Mouse (Mus musculus): Measurements from ENCODE around the gene Tmem132b. TPM values are rescaled to one million over a fixed set of nuclear protein-coding genes. Genes with fewer than 3 reads are reported as not detected.

The Tmem132b gene
- polyA plus RNA-seq, 1 experiment: not detected

DNA sequence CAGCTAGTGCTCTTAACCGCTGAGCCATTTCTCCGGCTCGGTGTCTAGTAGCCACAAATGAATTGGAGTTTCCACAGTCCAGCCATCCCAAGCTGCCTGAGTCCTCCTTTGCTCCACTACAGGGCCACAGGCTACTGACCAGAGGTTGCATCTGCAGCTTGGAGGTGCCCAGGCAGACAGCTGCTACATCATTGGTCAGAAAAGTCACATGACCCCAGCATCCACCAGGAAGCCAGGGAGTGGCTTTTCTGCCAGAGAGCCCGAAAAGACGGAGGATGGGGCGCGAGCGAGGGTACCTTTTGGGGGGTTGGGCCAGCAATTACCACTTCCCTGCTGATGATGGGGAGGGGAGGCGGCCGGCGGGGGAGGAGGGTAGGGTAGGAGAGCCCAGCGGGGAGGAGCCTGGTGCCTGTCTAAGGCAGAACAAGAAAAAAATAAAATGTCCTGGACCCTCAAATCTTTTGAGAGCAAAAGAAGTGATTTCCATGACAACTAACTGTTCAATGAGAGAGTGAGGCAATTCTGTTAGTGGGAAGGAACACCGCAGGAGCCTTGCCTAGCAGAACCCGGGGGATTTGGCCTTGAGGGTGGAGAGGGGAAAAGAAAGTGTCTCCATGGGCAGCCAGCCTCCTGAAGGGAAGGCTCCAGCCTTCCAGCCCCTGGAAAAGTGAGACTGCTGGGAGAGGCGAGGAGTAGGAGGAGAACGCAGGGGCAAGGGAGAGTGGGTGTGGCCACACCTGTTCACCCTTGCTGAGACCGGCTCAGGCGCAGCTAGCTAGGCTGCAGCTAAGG lies 57.5 kb downstream of the Tmem132b start:
- Histone ChIP-seq H3K4me3 (ENCODE audit: insufficient read depth, low read length) (no peak overlapping the region), H3K27ac (ENCODE audit: insufficient read depth, low read depth, low read length) (no peak overlapping the region), H3K4me1 (ENCODE audit: control insufficient read depth, insufficient read depth, low read length) (no peaks in the 10 kb centered on the region)
- TF ChIP-seq POLR2A (IDR thresholded peaks at IDR 0.05; ENCODE audit: borderline replicate concordance, low read depth, low read length) (no peak), CTCF (IDR thresholded peaks at IDR 0.05; ENCODE audit: low read depth, low read length) (no peak)

DNA sequence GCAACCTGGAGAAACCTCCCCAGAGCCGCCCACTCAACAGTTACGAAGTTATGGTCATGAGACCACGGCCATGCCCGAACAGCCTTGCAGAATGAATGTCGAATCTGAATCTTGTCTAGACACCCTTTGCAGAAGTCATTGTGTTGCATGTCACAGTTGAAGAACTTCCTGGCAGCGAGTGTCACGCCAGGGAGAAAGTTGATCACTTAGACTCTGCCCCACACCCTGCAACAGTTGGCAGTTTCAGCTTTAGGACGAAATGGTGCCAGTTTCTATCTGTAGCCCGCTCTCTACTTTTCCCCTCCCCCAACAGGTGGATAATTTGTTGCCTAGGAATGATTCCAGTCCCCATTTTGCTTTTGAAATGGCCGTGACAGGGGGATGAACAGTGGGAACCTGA lies 66.5 kb downstream of the Tmem132b start:
- H3K4me3 ChIP-seq (ENCODE audit: insufficient read depth, low read length): no peak overlapping the region
- H3K4me1 ChIP-seq (ENCODE audit: control insufficient read depth, insufficient read depth, low read length): no peaks in the 10 kb centered on the region
- no peak overlapping the region for H3K27ac ChIP-seq (ENCODE audit: insufficient read depth, low read depth, low read length)
- no peak for TF ChIP-seq CTCF (IDR thresholded peaks at IDR 0.05; ENCODE audit: low read depth, low read length)
- TF ChIP-seq POLR2A (IDR thresholded peaks at IDR 0.05; ENCODE audit: borderline replicate concordance, low read depth, low read length): no peak

DNA sequence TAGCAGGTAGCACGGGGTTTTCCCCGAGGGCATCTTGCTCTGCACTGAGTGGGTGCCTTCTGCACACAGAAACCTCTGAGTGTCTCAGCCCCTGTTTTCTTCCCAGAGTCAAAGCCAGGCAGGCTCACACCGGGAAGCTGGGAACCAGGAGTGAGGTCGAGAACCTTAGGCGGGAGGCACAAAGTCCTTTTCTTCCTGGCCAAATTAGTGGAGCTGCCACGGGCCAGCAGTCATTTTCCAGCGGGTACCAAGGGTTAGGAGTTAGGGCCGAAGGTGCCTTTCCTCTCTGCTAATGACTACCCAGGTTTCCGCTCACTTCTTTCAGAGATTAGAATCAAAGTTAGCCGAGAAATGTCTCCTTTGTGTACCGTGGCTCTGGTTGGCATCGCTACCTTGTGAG lies 75.6 kb downstream of the Tmem132b start:
- H3K27ac ChIP-seq (ENCODE audit: insufficient read depth, low read depth, low read length): no peak overlapping the region
- no peaks in the 10 kb centered on the region for H3K4me1 ChIP-seq (ENCODE audit: control insufficient read depth, insufficient read depth, low read length)
- TF ChIP-seq CTCF (IDR thresholded peaks at IDR 0.05; ENCODE audit: low read depth, low read length) (no peak), POLR2A (IDR thresholded peaks at IDR 0.05; ENCODE audit: borderline replicate concordance, low read depth, low read length) (no peak)
- H3K4me3 ChIP-seq (ENCODE audit: insufficient read depth, low read length): no peak overlapping the region

DNA sequence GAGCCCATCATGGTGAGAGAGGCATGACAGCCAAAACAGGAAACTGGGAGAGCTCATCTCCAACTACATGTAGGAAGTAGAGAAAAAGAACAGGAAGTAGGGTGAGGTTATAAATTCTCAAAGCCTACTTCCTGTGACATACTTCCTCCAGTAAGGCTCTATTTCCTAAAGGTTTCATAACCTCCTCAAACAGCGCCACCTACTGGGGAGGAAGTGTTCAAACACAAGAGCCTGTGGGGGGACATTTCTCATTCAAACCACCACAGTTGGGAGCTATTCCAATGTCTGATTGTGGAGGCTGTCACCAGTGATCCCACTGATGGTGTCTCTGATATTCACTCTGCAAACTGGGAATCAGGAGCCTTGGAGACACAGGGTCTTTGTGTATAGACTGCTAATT lies 78.4 kb downstream of the Tmem132b start:
- TF ChIP-seq POLR2A (IDR thresholded peaks at IDR 0.05; ENCODE audit: borderline replicate concordance, low read depth, low read length) (no peak), CTCF (IDR thresholded peaks at IDR 0.05; ENCODE audit: low read depth, low read length) (no peak)
- H3K4me3 ChIP-seq (ENCODE audit: insufficient read depth, low read length): no peak overlapping the region
- no peaks in the 10 kb centered on the region for H3K4me1 ChIP-seq (ENCODE audit: control insufficient read depth, insufficient read depth, low read length)
- H3K27ac ChIP-seq (ENCODE audit: insufficient read depth, low read depth, low read length): no peak overlapping the region

DNA sequence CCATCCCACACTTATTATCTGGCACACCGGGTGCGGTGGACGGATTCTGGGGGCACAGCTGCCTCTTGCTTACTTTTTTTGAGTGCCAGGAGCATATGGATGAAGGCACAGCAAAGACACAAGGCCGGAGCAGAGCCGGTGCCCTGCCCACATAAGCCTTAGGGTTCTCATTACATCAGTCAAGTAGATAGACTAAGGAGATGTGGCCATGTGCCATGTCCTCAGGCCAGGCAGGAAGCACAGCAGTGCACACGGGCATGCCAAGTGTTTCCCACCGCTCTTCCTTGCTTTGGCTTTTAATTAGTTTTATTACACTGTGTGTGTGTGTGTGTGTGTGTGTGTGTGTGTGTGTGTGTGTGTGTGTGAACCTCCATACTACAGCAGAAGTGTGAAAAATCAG lies 80.9 kb downstream of the Tmem132b start:
- TF ChIP-seq POLR2A (IDR thresholded peaks at IDR 0.05; ENCODE audit: borderline replicate concordance, low read depth, low read length) (no peak), CTCF (IDR thresholded peaks at IDR 0.05; ENCODE audit: low read depth, low read length) (no peak)
- H3K4me3 ChIP-seq (ENCODE audit: insufficient read depth, low read length): no peak overlapping the region
- no peaks in the 10 kb centered on the region for H3K4me1 ChIP-seq (ENCODE audit: control insufficient read depth, insufficient read depth, low read length)
- no peak overlapping the region for H3K27ac ChIP-seq (ENCODE audit: insufficient read depth, low read depth, low read length)

DNA sequence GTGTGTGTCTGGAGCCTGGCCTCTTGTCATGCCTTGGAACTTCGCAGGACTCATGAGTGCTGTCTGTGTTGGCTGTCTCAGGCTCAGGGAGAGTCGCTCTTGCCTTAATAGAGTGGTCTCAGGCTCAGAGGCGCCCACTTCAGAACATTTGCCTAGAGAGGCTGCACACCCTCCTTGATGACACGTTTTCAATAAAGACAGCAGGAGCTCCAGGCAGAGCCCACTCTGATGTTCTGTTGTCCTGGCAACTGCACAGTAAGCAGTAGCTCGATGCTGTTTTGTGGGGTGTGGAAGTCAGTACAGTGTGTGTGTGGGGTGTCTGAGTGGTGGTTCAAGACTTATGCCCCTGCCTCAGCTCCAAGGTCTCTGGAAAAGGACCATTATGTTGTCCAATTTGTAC lies 81.6 kb downstream of the Tmem132b start:
- H3K4me1 ChIP-seq (ENCODE audit: control insufficient read depth, insufficient read depth, low read length): no peaks in the 10 kb centered on the region
- H3K4me3 ChIP-seq (ENCODE audit: insufficient read depth, low read length): no peak overlapping the region
- TF ChIP-seq CTCF (IDR thresholded peaks at IDR 0.05; ENCODE audit: low read depth, low read length): no peak
- TF ChIP-seq POLR2A (IDR thresholded peaks at IDR 0.05; ENCODE audit: borderline replicate concordance, low read depth, low read length): no peak
- no peak overlapping the region for H3K27ac ChIP-seq (ENCODE audit: insufficient read depth, low read depth, low read length)

DNA sequence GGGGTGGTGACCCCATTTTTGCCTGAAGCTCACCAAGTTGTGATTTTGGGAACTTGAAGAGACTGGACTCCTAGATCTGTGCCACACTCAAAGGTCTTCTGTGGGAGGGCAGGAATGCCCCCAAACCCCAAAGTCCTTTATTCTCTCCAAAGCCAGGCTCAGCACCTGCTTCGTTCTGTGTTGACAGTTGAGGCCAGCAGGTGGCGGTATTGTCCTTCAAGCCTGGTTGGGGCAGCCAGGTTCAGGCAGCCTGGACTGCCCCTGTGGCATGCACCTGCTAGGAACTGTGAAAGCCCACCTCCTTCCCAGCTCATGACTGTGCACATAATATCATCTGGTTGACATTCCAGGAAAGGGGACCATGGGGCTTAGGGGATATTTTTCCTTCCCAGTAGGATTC lies 82.8 kb downstream of the Tmem132b start:
- TF ChIP-seq POLR2A (IDR thresholded peaks at IDR 0.05; ENCODE audit: borderline replicate concordance, low read depth, low read length) (no peak), CTCF (IDR thresholded peaks at IDR 0.05; ENCODE audit: low read depth, low read length) (no peak)
- H3K4me3 ChIP-seq (ENCODE audit: insufficient read depth, low read length): no peak overlapping the region
- H3K4me1 ChIP-seq (ENCODE audit: control insufficient read depth, insufficient read depth, low read length): no peaks in the 10 kb centered on the region
- H3K27ac ChIP-seq (ENCODE audit: insufficient read depth, low read depth, low read length): no peak overlapping the region

DNA sequence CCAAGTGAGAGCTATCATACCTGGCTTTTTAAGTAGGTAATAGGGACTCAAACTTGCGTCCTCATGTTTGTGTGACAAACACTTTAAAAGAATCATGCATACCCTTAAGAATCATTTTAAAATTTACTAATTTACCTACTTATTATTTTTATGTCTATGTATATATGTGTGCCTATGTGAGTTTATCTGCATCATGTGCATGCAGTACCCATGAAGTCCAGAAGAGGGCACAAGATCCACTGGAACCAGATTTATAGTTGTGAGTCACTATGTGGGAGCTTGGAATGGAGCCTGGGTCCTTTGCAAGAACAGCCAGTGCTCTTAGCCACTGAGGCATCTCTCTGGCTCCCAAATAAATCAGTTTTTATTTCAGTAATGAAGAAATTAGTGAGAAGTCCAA lies 85.5 kb downstream of the Tmem132b start:
- TF ChIP-seq POLR2A (IDR thresholded peaks at IDR 0.05; ENCODE audit: borderline replicate concordance, low read depth, low read length) (no peak), CTCF (IDR thresholded peaks at IDR 0.05; ENCODE audit: low read depth, low read length) (no peak)
- Histone ChIP-seq H3K27ac (ENCODE audit: insufficient read depth, low read depth, low read length) (no peak overlapping the region), H3K4me3 (ENCODE audit: insufficient read depth, low read length) (no peak overlapping the region), H3K4me1 (ENCODE audit: control insufficient read depth, insufficient read depth, low read length) (no peaks in the 10 kb centered on the region)

DNA sequence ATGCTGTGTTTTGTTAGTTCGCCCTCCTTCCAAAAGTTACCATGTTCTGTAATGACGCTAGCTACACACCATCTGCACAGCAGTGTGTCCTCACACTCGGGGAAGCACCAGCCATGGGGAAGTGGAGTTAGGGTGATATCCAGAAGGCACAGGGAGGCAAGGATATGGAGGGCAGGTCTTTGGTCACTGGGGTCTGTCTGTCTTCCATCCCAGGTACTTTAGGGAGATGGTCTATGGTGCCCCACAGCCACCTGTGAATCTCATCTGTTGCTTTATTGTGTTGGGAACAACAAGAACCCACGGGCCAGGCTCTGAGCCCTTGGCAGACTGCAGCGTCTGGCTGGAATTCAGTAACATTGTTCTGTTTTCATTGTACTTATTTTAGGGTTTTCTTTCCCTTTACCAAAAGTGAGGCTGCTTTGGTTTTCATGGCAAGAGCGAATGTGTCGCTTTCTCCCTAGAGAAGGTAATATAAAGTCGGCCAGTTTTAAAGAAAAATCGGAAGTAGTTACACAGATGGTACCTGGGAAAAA lies 96.3 kb downstream of the Tmem132b start:
- H3K4me3 ChIP-seq (ENCODE audit: insufficient read depth, low read length): no peak overlapping the region
- TF ChIP-seq POLR2A (IDR thresholded peaks at IDR 0.05; ENCODE audit: borderline replicate concordance, low read depth, low read length) (no peak), CTCF (IDR thresholded peaks at IDR 0.05; ENCODE audit: low read depth, low read length) (no peak)
- no peak overlapping the region for H3K27ac ChIP-seq (ENCODE audit: insufficient read depth, low read depth, low read length)
- H3K4me1 ChIP-seq (ENCODE audit: control insufficient read depth, insufficient read depth, low read length): no peaks in the 10 kb centered on the region

DNA sequence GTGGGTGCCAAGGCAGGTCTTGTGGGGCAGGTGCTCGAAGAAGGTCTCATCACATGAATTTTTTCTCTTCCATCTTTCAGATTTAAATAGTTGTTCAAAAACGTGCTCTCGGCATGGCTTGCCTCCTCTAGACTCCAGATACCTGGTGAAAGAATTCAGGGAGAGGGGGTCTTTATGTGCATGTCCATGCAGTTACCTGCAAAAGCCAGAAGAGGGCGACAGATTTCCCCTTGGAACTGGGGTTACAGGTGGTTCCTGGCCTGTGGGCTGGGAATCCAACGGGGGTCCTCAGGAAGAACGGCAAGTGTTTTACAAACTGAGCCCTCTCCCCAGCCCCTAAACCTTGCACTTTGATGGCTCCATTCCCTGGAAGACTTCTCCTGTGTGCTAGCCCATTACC lies 103.1 kb downstream of the Tmem132b start:
- no peak for TF ChIP-seq POLR2A (IDR thresholded peaks at IDR 0.05; ENCODE audit: borderline replicate concordance, low read depth, low read length)
- Histone ChIP-seq H3K27ac (ENCODE audit: insufficient read depth, low read depth, low read length) (no peak overlapping the region), H3K4me3 (ENCODE audit: insufficient read depth, low read length) (no peak overlapping the region), H3K4me1 (ENCODE audit: control insufficient read depth, insufficient read depth, low read length) (no peaks in the 10 kb centered on the region)

Measured in bone marrow macrophage, adult 2 months (primary cell).